ENCODE assay signal across 8 mouse cellular contexts in genomic region chr4:150239951-150240368, GRCm38 (mm10). TPM values are rescaled to one million over a fixed set of nuclear protein-coding genes. Genes with fewer than 3 reads are reported as not detected.
DNase-seq lines count a peak whose midpoint lies in the region; ATAC-seq and TF ChIP-seq lines count a peak whose summit lies in the region.

No protein-coding gene starts in this region.

- no peaks in the 10 kb centered on the region for H3K27me3 ChIP-seq in cerebellum, adult 2 months (ENCODE audit: control insufficient read depth, insufficient read depth, low read length)
- no peaks in the 10 kb centered on the region for H3K27me3 ChIP-seq in hindbrain, embryonic 13.5 days

- H3K27ac ChIP-seq in cerebellum, adult 2 months (ENCODE audit: insufficient read depth, low read length), result no peak overlapping the region
- H3K27ac ChIP-seq in hindbrain, embryonic 13.5 days, result peak overlapping the region; percentile 55; the same call in 1 of the 2 replicates

- H3K4me1 ChIP-seq in cerebellum, adult 2 months (ENCODE audit: control insufficient read depth, insufficient read depth, low read length), result peaks cover 14% of the 10 kb centered on the region
- H3K4me1 ChIP-seq in hindbrain, embryonic 13.5 days (replicated peaks), result peaks cover 66% of the 10 kb centered on the region

- H3K4me2 ChIP-seq in hindbrain, embryonic 13.5 days, result peak overlapping the region; percentile 83

- no peak for TF ChIP-seq POLR2A in cerebellum, adult 2 months (IDR thresholded peaks at IDR 0.05; ENCODE audit: borderline replicate concordance, insufficient read depth, low read length)

- WGBS in cerebellum, adult 2 months, result 12% methylated on average over 6 of the region's 6 CpGs
- 11% methylated on average over 6 of the region's 6 CpGs for WGBS in hindbrain, embryonic 13.5 days

- H3K9me3 ChIP-seq in hindbrain, embryonic 13.5 days, result no peaks in the 10 kb centered on the region

- H3K36me3 ChIP-seq in hindbrain, embryonic 13.5 days, result peaks cover 45% of the 10 kb centered on the region

- H3K4me3 ChIP-seq in cerebellum, adult 2 months (replicated peaks; ENCODE audit: insufficient read depth, low read depth, low read length), result peak overlapping the region; percentile 34
- H3K4me3 ChIP-seq in hindbrain, embryonic 13.5 days, result peak overlapping the region; percentile 21

- H3K9ac ChIP-seq in hindbrain, embryonic 13.5 days, result no peak overlapping the region

- no peak for ATAC-seq in hindbrain, embryonic 13.5 days (ENCODE audit: low FRiP score)

- peak; percentile 86 for DNase-seq in NIH3T3 (ENCODE audit: low read depth)
- DNase-seq in cerebellum, adult 2 months, result peak; percentile 77 to 87
- peak; percentile 97 for DNase-seq in forelimb bud, embryonic 11.5 days (ENCODE audit: low read depth, low spot score)
- DNase-seq in layer of hippocampus, postnatal 25 days (ENCODE audit: extremely low spot score in 1 of 2, low spot score in 1 of 2), result peak; percentile 54 to 60
- DNase-seq in lung, postnatal 14 days, result peak; percentile 85
- DNase-seq in retina, embryonic 14.5 days (ENCODE audit: low spot score), result peak; percentile 100
- peak; percentile 81 for DNase-seq in thymus, postnatal 4 days

- peak; percentile 89 for TF ChIP-seq CTCF in cerebellum, adult 2 months (IDR thresholded peaks at IDR 0.05; ENCODE audit: borderline replicate concordance, insufficient read depth, low read depth, low read length)

RNA-seq across cellular contexts. Expression of gene Eno1, which starts 3.4 kb away (rescaled TPM):
- 918 and 961 TPM in 2 replicates for polyA plus RNA-seq in cerebellum, adult 2 months (2012; rRNA removed)
- 1,025 and 1,119 TPM in 2 replicates for polyA plus RNA-seq in hindbrain, embryonic 13.5 days (2015; fragmentation: Nextera tagmentation; extraction: Ambion mirVana)
- 100 to 1,000 TPM; 401 to 447 TPM for total RNA-seq in layer of hippocampus, postnatal 25 days (2021)

RNA-seq across cellular contexts. Expression of gene Car6, which starts 38.8 kb away (rescaled TPM):
- not detected in 2 replicates for polyA plus RNA-seq in cerebellum, adult 2 months (2012; rRNA removed)
- not detected in 2 replicates for polyA plus RNA-seq in hindbrain, embryonic 13.5 days (2015; fragmentation: Nextera tagmentation; extraction: Ambion mirVana)
- not detected for total RNA-seq in layer of hippocampus, postnatal 25 days (2021)

RNA-seq across cellular contexts. Expression of gene Rere, which starts 41.5 kb away (rescaled TPM):
- polyA plus RNA-seq in cerebellum, adult 2 months (2012; rRNA removed), result 69.1 and 73.2 TPM in 2 replicates
- polyA plus RNA-seq in hindbrain, embryonic 13.5 days (2015; fragmentation: Nextera tagmentation; extraction: Ambion mirVana), result 36.2 and 39.0 TPM in 2 replicates
- 100 to 1,000 TPM; 106 to 134 TPM for total RNA-seq in layer of hippocampus, postnatal 25 days (2021)
